Mouse (Mus musculus) lung, postnatal 0 days (tissue): ENCODE measurements around the gene 4931406P16Rik. TPM values are rescaled to one million over a fixed set of nuclear protein-coding genes. Genes with fewer than 3 reads are reported as not detected.

Experiments
- ATAC-seq: fragments of 200-750 bp; cut with Nextera tagmentation; 2 replicates; pipeline ENCODE4 v1.8.0; 2017; ENCODE audit warnings: moderate library complexity
- DNase-seq: peaks from one replicate; pipeline ENCODE4 v3.0.0-alpha.2; 2016; ENCODE audit warnings: low spot score
- H3K27ac ChIP-seq: fragments of 300-500 bp; sonication (generic); 2 replicates; pipeline ENCODE4 v1.5.1; 2014; ENCODE audit warnings: antibody characterized with exemption, mild to moderate bottlenecking, low read length, mixed read lengths
- H3K27me3 ChIP-seq: fragments of 300-500 bp; sonication (generic); replicated peaks from 2 replicates; pipeline ENCODE4 v1.6.1; 2014; ENCODE audit warnings: low read length, mixed read lengths; ENCODE audit not compliant: insufficient read depth
- H3K36me3 ChIP-seq: fragments of 300-500 bp; sonication (generic); 2 replicates; pipeline ENCODE4 v1.6.1; 2014; ENCODE audit warnings: low read length, mixed read lengths; ENCODE audit not compliant: insufficient read depth
- H3K4me1 ChIP-seq: fragments of 300-500 bp; sonication (generic); 2 replicates; pipeline ENCODE4 v1.6.1; 2014; ENCODE audit warnings: antibody characterized with exemption, low read depth, low read length, mixed read lengths; ENCODE audit not compliant: insufficient read depth
- H3K4me2 ChIP-seq: fragments of 300-500 bp; sonication (generic); replicated peaks from 2 replicates; pipeline ENCODE4 v1.6.1; 2014; ENCODE audit warnings: low read depth, mild to moderate bottlenecking, low read length, moderate library complexity, mixed read lengths
- H3K4me3 ChIP-seq: fragments of 300-500 bp; sonication (generic); 2 replicates; pipeline ENCODE4 v1.5.1; 2014; ENCODE audit warnings: low read depth, low read length
- H3K9ac ChIP-seq: fragments of 300-500 bp; sonication (generic); replicated peaks from 2 replicates; pipeline ENCODE4 v1.6.1; 2014; ENCODE audit warnings: low read depth, mild to moderate bottlenecking
- H3K9me3 ChIP-seq: fragments of 300-500 bp; sonication (generic); 2 replicates; pipeline ENCODE4 v1.6.1; 2016; ENCODE audit warnings: low read length, mixed read lengths
- CTCF ChIP-seq: IDR thresholded peaks from 2 replicates; pipeline ENCODE4 v1.5.1; 2016; ENCODE audit warnings: antibody characterized with exemption, mild to moderate bottlenecking
- EP300 ChIP-seq: IDR thresholded peaks from 2 replicates; pipeline ENCODE4 v1.6.1; 2016; ENCODE audit warnings: antibody characterized with exemption, mild to moderate bottlenecking, control low read depth
- whole genome bisulfite sequencing: fragments of 180-500 bp; shearing (Covaris S2); extraction: QIAGEN DNeasy Blood & Tissue Kit; methylation state at CpG from one replicate; pipeline ENCODE4 v1.1.7; 2014; 5-methylcytosine and 5-hydroxymethylcytosine counted together
- polyA plus RNA-seq: library from polyadenylated mRNA; unstranded; fragments of >200 nt; fragmentation: Nextera tagmentation; extraction: Ambion mirVana; gene quantifications from 2 replicates; pipeline ENCODE4 v1.2.1, GENCODE M21; 2015

Gene 4931406P16Rik
- polyA plus RNA-seq, 1 experiment from 2014 or later = 57.3 TPM

DNA sequence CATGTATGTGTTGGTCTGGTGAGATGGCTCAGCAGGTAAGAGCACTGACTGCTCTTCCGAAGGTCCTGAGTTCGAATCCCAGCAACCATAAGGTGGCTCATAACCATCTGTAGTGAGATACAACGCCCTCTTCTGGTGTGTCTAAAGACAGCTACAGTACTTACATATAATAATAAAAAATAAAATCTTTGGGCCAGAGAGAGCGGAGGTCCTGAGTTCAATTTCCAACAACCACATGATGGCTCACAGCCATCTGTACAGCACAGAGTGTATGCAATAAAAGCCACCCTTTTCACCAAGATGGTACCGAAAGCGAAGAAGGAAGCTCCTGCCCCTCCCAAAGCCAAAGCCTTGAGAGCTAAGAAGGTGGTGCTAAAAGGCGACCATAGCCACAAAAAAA is 62.6 kb downstream of the 4931406P16Rik start, which contains the start of gene Gm6096:
Gene Gm6096 (plus strand): TSS at position 301 of the 400 bp plus-strand sequence.
- ATAC-seq (no peak), DNase-seq (no peak)
- 92% methylated on average over 7 of the region's 7 CpGs for WGBS
- Histone ChIP-seq H3K27me3 (no peaks in the 10 kb centered on the region), H3K4me2 (no peak within 1 kb of the TSS), H3K27ac (no peak within 1 kb of the TSS), H3K9me3 (no peaks in the 10 kb centered on the region), H3K4me1 (no peaks in the 10 kb centered on the region), H3K9ac (no peak within 1 kb of the TSS), H3K36me3 (peaks cover 44% of the 10 kb centered on the region), H3K4me3 (no peak within 1 kb of the TSS)
- TF ChIP-seq CTCF (no peak), EP300 (no peak)

GRCm38 (mm10) chr7:34246870-34247499 is 66.4 kb downstream of the 4931406P16Rik start:
- Histone ChIP-seq H3K9ac (no peak overlapping the region), H3K4me2 (no peak overlapping the region), H3K27ac (no peak overlapping the region), H3K36me3 (peaks cover 64% of the 10 kb centered on the region), H3K4me1 (no peaks in the 10 kb centered on the region), H3K27me3 (no peaks in the 10 kb centered on the region), H3K9me3 (no peaks in the 10 kb centered on the region), H3K4me3 (no peak overlapping the region)
- TF ChIP-seq EP300 = no peak
- TF ChIP-seq CTCF = no peak
- ATAC-seq (no peak), DNase-seq (no peak)
- WGBS = 88% methylated on average over 3 of the region's 3 CpGs

GRCm38 (mm10) chr7:34242176-34242575 is 71.2 kb downstream of the 4931406P16Rik start:
- no peak overlapping the region for H3K9ac ChIP-seq
- H3K27me3 ChIP-seq = no peaks in the 10 kb centered on the region
- H3K4me1 ChIP-seq = no peaks in the 10 kb centered on the region
- H3K4me3 ChIP-seq = no peak overlapping the region
- TF ChIP-seq CTCF (no peak), EP300 (no peak)
- no peak for DNase-seq
- H3K4me2 ChIP-seq = no peak overlapping the region
- ATAC-seq = no peak
- H3K27ac ChIP-seq = no peak overlapping the region
- peaks cover 75% of the 10 kb centered on the region for H3K36me3 ChIP-seq
- WGBS = 94% methylated on average over 11 of the region's 11 CpGs
- no peaks in the 10 kb centered on the region for H3K9me3 ChIP-seq

DNA sequence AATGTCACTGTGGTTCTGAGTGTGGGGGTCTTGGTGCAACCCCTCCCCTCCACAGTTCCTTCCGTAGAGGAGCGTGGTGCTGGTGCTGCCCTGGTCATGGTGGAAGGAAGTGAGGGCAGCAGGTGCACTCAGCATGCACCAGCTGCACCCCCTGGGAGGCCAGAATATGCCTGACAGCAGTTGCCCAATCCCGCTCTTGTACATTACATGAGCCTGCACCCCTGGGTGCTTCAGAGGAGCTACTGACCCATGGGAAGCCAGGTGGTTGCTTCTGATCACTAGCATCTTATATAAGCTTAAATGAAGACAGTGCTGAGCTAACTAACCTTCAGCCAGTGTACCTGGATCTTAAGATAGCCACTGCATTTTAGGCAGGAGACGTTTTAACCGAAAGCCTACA is 75.3 kb downstream of the 4931406P16Rik start:
- Histone ChIP-seq H3K4me2 (no peak overlapping the region), H3K4me1 (peaks cover 9% of the 10 kb centered on the region; the same call in 1 of the 2 replicates), H3K4me3 (no peak overlapping the region), H3K27me3 (no peaks in the 10 kb centered on the region), H3K9me3 (no peaks in the 10 kb centered on the region), H3K27ac (no peak overlapping the region), H3K36me3 (peaks cover 47% of the 10 kb centered on the region), H3K9ac (no peak overlapping the region)
- ATAC-seq (no peak), DNase-seq (no peak)
- TF ChIP-seq CTCF (no peak), EP300 (no peak)
- WGBS = 92% methylated on average over 5 of the region's 5 CpGs

GRCm38 (mm10) chr7:34235602-34236001 is 77.7 kb downstream of the 4931406P16Rik start:
- no peak for ATAC-seq
- no peak for DNase-seq
- TF ChIP-seq EP300 (no peak), CTCF (no peak)
- WGBS = 75% methylated on average over 5 of the region's 5 CpGs
- Histone ChIP-seq H3K9me3 (no peaks in the 10 kb centered on the region), H3K36me3 (peaks cover 26% of the 10 kb centered on the region), H3K27me3 (no peaks in the 10 kb centered on the region), H3K4me2 (no peak overlapping the region), H3K4me3 (no peak overlapping the region), H3K4me1 (peaks cover 10% of the 10 kb centered on the region; the same call in 1 of the 2 replicates), H3K9ac (no peak overlapping the region), H3K27ac (no peak overlapping the region)

- no peaks in the 10 kb centered on the region for H3K27me3 ChIP-seq
- ATAC-seq = no peak
- H3K4me3 ChIP-seq = peak overlapping the region; percentile 44
- peak overlapping the region; percentile 89 for H3K27ac ChIP-seq
- TF ChIP-seq CTCF (0 out of 2 replicates have a peak, but pooled peaks have one; percentile 1), EP300 (no peak)
- H3K9me3 ChIP-seq = no peaks in the 10 kb centered on the region
- H3K4me1 ChIP-seq = peaks cover 12% of the 10 kb centered on the region; the same call in 1 of the 2 replicates
- H3K4me2 ChIP-seq = peak overlapping the region; percentile 71
- no peak overlapping the region; the same call in 1 of the 2 replicates for H3K9ac ChIP-seq
- H3K36me3 ChIP-seq = peaks cover 20% of the 10 kb centered on the region
- DNase-seq = peak; percentile 44
- under 1% methylated on average over 17 of the region's 17 CpGs for WGBS
Measured at GRCm38 (mm10) chr7:34234610-34235561, 78.5 kb downstream of the 4931406P16Rik start.
